Mouse (Mus musculus) kidney, embryonic 15.5 days (tissue): ENCODE data around the gene Copz2. TPM values are rescaled to one million over a fixed set of nuclear protein-coding genes. Genes with fewer than 3 reads are reported as not detected.
A peak's percentile ranks its signal among the peaks of the same experiment; 100 is the strongest.

Experiments used
- ATAC-seq: fragments of 200-750 bp; cut with Nextera tagmentation; replicated peaks from 2 replicates; pipeline ENCODE4 v1.8.0; 2017; ENCODE audit warnings: moderate TSS enrichment; ENCODE audit not compliant: low FRiP score
- H3K27ac ChIP-seq: fragments of 300-500 bp; sonication (generic); 2 replicates; pipeline ENCODE4 v1.5.1; 2015; ENCODE audit warnings: mild to moderate bottlenecking, inconsistent platforms
- H3K27me3 ChIP-seq: fragments of 300-500 bp; sonication (generic); 2 replicates; pipeline ENCODE4 v1.6.1; 2015; ENCODE audit warnings: inconsistent platforms
- H3K36me3 ChIP-seq: fragments of 300-500 bp; sonication (generic); 2 replicates; pipeline ENCODE4 v1.6.1; 2015; ENCODE audit warnings: inconsistent platforms
- H3K4me1 ChIP-seq: fragments of 300-500 bp; sonication (generic); 2 replicates; pipeline ENCODE4 v1.6.1; 2015; ENCODE audit warnings: inconsistent platforms
- H3K4me2 ChIP-seq: fragments of 300-500 bp; sonication (generic); 2 replicates; pipeline ENCODE4 v1.6.1; 2015; ENCODE audit warnings: moderate library complexity, mild to moderate bottlenecking, inconsistent platforms
- H3K4me3 ChIP-seq: fragments of 300-500 bp; sonication (generic); replicated peaks from 2 replicates; pipeline ENCODE4 v1.5.1; 2015; ENCODE audit warnings: mild to moderate bottlenecking, inconsistent platforms
- H3K9ac ChIP-seq: fragments of 300-500 bp; sonication (generic); 2 replicates; pipeline ENCODE4 v1.6.1; 2015; ENCODE audit warnings: mild to moderate bottlenecking, inconsistent platforms
- H3K9me3 ChIP-seq: fragments of 300-500 bp; sonication (generic); replicated peaks from 2 replicates; pipeline ENCODE4 v1.6.1; 2016; ENCODE audit warnings: inconsistent platforms
- WGBS: fragments of 180-500 bp; shearing (Covaris S2); methylation state at CpG from one replicate; pipeline ENCODE4 v1.1.7; 2015; ENCODE audit warnings: mixed read lengths; 5-methylcytosine and 5-hydroxymethylcytosine counted together
- polyA plus RNA-seq: library from polyadenylated mRNA; unstranded; fragments of >200 nt; fragmentation: Nextera tagmentation; extraction: Ambion mirVana; gene quantifications from 2 replicates; pipeline ENCODE4 v1.2.1, GENCODE M21; 2015

Gene Copz2
- polyA plus RNA-seq, 1 experiment from 2014 or later = 121 TPM

DNA sequence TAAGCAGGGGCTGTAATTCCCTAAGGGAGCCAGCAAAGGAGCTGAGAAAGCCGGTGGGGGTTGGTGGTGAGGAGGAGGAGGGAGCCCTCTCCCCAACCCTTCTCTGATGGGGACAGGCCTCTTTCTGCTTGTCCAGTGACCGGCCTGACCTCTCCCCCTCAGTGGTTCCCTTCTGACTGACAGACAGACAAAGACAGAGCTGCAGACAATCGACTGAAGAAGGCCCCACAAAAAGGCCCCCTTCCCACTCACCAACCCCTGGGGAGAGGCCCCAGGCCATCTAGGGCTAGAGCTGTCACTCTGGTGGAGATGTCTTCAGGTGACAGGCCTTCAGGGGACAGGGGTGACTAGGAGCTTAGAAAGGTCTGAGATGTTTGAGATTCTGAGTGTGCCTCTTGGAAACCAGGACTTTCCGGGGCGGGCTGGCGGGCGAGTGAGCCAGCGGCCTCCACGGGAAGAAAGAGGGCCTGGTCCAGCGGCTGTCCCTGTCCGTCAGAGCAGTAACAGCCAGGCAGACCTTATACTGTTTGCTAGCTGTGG is 24.0 kb downstream of the Copz2 start:
- Histone ChIP-seq H3K9ac (no peak overlapping the region), H3K9me3 (no peaks in the 10 kb centered on the region), H3K4me1 (peaks cover 44% of the 10 kb centered on the region), H3K36me3 (no peaks in the 10 kb centered on the region), H3K4me2 (no peak overlapping the region), H3K27ac (no peak overlapping the region), H3K27me3 (peaks cover 38% of the 10 kb centered on the region), H3K4me3 (no peak overlapping the region)
- no peak for ATAC-seq
- WGBS = 41% methylated on average over 11 of the region's 11 CpGs

DNA sequence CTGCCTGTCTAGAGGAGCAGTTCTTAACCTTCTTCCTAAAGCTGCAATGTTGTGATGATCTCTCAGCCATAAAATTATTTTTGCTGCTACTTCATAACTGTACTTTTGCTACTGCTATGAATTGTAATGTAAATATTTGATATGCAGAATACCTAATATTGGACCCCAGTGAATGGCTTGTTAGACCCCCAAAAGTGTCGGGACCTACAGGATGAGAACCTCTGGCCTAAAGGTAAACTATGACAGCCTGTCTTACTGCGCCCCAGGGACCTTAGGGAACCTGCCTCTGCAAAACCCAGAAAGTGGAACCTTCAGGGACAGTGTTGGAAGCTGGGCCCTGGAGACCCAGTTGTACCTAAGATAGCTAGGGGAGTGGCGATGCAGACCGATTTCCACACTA is 25.6 kb downstream of the Copz2 start:
- Histone ChIP-seq H3K27ac (no peak overlapping the region), H3K9ac (0 out of 2 replicates have a peak overlapping the region, but pooled peaks have one; percentile 29), H3K27me3 (peaks cover 38% of the 10 kb centered on the region), H3K4me1 (peaks cover 44% of the 10 kb centered on the region), H3K9me3 (no peaks in the 10 kb centered on the region), H3K36me3 (no peaks in the 10 kb centered on the region), H3K4me2 (peak overlapping the region; percentile 82), H3K4me3 (peak overlapping the region; percentile 45)
- no peak for ATAC-seq
- WGBS = 32% methylated on average over 4 of the region's 4 CpGs

DNA sequence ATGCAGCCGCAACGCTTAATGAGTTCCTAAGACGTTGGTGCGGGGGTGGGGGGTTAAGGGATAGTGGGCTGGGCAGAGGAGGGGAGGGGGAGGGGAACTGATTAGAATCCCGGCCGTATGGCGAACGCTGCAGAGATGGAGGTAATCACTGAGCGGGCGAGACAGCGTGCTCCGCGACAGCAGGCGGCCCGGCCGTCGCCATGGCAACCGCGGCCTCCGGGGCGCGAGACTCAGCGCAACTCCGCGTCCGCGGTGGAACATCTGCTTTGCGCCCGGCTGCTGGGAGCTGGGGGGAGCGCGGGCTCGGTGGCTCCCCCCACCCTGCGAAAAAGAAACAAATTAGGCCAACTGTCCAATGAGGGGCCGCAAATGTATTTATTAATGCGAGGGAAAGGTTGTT is 26.1 kb downstream of the Copz2 start:
- Histone ChIP-seq H3K4me2 (peak overlapping the region; percentile 82), H3K27me3 (peaks cover 38% of the 10 kb centered on the region), H3K4me3 (peak overlapping the region; percentile 45), H3K9me3 (no peaks in the 10 kb centered on the region), H3K36me3 (no peaks in the 10 kb centered on the region), H3K27ac (no peak overlapping the region), H3K4me1 (peaks cover 44% of the 10 kb centered on the region), H3K9ac (peak overlapping the region; percentile 29; the same call in 1 of the 2 replicates)
- under 1% methylated on average over 35 of the region's 35 CpGs for WGBS
- ATAC-seq = peak; percentile 69

DNA sequence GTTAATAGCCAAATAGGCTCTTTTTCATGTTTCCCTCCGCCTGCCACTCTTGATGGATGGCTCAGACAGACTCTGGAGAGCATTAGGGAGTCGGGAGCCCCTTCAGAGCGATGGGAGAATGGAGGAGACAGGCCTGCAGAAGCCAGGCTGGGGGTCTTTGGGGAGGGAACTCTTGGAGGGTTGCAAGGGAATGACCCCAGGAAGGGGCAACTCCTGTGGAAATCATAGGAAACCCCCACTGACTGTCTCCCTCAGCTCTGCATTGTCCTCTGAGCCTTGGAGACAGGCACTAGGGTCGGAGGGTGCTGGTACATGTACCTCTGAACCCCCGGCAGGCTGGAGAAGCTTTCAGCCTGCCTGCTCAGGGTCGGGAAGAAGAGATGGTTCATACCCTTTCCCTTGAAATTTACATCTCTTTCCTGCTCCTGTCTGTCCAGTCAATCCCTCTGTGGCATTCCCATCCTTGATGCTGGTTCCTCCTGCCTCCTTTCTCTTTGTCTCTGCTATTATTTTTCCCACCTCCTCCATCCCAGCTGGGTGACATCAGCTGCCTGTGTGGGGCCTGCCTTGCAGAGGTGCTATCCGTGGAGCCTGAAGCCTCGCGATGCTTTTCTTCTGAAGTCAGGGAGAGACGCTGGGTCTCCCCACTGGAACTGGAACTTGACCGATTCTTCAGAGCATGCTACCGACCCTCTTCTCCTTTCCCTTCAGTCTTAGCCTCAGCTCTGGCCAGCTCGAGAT is 26.8 kb downstream of the Copz2 start:
- 7% methylated on average over 13 of the region's 13 CpGs for WGBS
- Histone ChIP-seq H3K4me1 (peaks cover 44% of the 10 kb centered on the region), H3K9me3 (no peaks in the 10 kb centered on the region), H3K27ac (0 out of 2 replicates have a peak overlapping the region, but pooled peaks have one; percentile 25), H3K4me3 (peak overlapping the region; percentile 45), H3K27me3 (peaks cover 38% of the 10 kb centered on the region), H3K9ac (no peak overlapping the region), H3K4me2 (peak overlapping the region; percentile 82), H3K36me3 (no peaks in the 10 kb centered on the region)
- peak; percentile 27; the same call in 1 of the 2 replicates for ATAC-seq

DNA sequence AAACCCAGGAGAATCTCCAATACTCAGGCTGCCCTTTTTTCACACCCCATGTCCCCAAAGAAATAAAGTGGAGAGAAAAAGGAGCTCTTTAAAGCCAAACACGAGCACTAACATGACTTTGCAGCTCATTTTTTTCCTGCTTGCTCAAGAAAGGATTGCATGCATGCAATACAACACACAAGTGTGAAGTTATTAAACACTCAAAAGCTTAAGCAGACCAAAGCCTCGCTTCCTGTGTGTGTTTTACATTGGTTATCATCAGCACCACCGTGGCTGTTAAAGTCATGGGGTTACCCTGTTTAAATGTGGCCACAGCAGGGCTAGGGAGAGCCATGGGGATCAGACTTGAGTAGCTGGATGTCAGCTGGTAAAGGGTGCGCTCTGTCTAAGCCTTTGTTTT is 27.4 kb downstream of the Copz2 start:
- H3K27me3 ChIP-seq = peaks cover 41% of the 10 kb centered on the region
- no peak overlapping the region for H3K27ac ChIP-seq
- no peak overlapping the region for H3K4me3 ChIP-seq
- H3K36me3 ChIP-seq = no peaks in the 10 kb centered on the region
- H3K9me3 ChIP-seq = no peaks in the 10 kb centered on the region
- no peak overlapping the region for H3K9ac ChIP-seq
- H3K4me1 ChIP-seq = peaks cover 42% of the 10 kb centered on the region
- WGBS = 40% methylated on average over 4 of the region's 4 CpGs
- no peak overlapping the region for H3K4me2 ChIP-seq
- ATAC-seq = no peak

DNA sequence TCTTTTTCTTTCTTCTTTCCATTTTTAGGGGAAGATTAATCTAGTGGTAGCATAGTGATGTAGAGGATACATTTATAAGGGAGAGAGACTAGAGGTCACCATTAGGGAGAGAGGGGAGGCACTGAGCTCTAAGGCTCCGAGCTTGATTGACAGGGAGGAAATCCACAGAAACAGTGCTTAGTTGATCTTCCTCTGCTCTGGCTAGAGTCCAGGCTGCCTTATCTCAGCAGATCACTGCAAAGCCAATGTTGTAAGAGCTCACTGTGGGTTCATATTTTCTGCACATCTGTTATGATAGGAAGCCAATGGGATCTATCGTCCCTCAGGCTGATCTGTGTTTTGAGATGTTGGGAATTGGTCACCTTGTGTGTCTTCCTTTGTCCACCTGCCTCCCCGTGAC is 29.0 kb downstream of the Copz2 start:
- Histone ChIP-seq H3K4me1 (peaks cover 25% of the 10 kb centered on the region), H3K27ac (no peak overlapping the region), H3K36me3 (no peaks in the 10 kb centered on the region), H3K4me2 (no peak overlapping the region), H3K27me3 (peaks cover 39% of the 10 kb centered on the region), H3K9ac (no peak overlapping the region), H3K9me3 (no peaks in the 10 kb centered on the region), H3K4me3 (no peak overlapping the region)
- no peak for ATAC-seq
- WGBS = 65% methylated on average over 3 of the region's 3 CpGs

DNA sequence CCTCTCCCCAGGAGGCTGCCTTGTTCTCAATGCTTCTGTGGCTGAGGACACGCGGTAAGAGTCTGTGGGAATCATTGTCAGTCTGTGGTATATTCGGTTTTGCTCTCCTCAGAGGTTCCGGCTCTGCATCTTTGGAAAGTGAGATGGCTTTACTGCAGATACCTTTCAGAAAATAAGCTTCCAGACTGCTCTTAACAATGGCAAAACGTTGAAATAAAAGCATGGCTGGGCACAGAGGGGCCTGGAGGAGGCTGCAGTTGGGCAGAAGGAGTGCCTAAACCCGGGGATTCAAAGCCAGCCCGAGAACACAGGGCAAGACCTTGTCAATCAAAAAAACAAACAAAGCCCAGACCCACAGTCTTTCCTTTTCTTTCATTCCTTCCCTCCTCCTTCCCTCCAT is 29.7 kb downstream of the Copz2 start:
- Histone ChIP-seq H3K36me3 (no peaks in the 10 kb centered on the region), H3K27ac (no peak overlapping the region), H3K9me3 (no peaks in the 10 kb centered on the region), H3K27me3 (peaks cover 34% of the 10 kb centered on the region), H3K4me2 (no peak overlapping the region), H3K4me1 (peaks cover 22% of the 10 kb centered on the region), H3K4me3 (no peak overlapping the region), H3K9ac (no peak overlapping the region)
- ATAC-seq = no peak
- 41% methylated on average over 7 of the region's 7 CpGs for WGBS

DNA sequence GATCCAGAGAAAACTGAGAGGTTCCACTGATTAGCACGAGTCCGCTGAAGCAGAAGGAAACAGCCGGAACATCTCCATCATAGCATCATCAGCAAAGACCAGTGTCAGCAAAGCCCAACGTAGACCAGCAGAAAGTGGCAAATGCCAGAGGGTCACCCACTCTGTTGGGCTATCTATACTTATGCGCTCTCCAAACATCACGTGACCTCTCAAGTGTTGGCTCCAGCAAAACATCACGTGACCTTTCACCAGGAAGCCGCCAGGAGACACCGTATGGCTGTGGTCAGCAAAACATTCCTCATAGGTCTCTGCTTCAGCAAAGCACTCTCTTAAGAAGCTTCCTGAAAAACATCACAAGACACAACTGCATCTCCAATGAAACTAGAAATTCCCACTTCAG is 30.6 kb downstream of the Copz2 start:
- Histone ChIP-seq H3K36me3 (no peaks in the 10 kb centered on the region), H3K4me2 (no peak overlapping the region), H3K27me3 (peaks cover 32% of the 10 kb centered on the region), H3K27ac (no peak overlapping the region), H3K9ac (no peak overlapping the region), H3K4me1 (peaks cover 18% of the 10 kb centered on the region), H3K4me3 (no peak overlapping the region), H3K9me3 (no peaks in the 10 kb centered on the region)
- 78% methylated on average over 9 of the region's 9 CpGs for WGBS
- ATAC-seq = no peak

DNA sequence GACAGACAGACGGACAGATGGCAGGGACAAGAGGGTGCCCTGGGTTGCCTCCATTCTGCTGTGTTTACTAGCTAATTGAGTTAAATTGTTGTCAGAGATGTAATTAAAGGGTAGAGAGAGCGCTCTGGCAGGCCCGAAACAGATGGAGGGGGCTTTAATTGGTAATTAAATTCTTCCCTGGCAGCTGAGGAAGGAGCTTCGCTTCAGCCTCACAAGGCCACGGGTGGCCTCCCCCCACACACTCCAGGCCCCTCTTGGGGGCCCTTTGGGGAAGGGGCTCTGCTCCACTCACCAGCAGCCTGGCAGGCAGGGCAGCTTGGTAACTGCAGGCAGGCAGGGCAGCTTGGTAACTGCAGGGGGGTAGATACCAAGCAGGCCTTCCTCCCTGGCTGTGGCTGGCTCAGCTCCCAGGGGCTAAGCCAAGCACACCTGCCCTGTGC is 36.3 kb downstream of the Copz2 start:
- no peaks in the 10 kb centered on the region for H3K36me3 ChIP-seq
- ATAC-seq = no peak
- H3K4me1 ChIP-seq = peaks cover 14% of the 10 kb centered on the region
- no peak overlapping the region for H3K27ac ChIP-seq
- peaks cover 5% of the 10 kb centered on the region; the same call in 1 of the 2 replicates for H3K27me3 ChIP-seq
- WGBS = 34% methylated on average over 5 of the region's 5 CpGs
- no peak overlapping the region for H3K4me2 ChIP-seq
- no peaks in the 10 kb centered on the region for H3K9me3 ChIP-seq
- H3K4me3 ChIP-seq = no peak overlapping the region
- H3K9ac ChIP-seq = no peak overlapping the region

DNA sequence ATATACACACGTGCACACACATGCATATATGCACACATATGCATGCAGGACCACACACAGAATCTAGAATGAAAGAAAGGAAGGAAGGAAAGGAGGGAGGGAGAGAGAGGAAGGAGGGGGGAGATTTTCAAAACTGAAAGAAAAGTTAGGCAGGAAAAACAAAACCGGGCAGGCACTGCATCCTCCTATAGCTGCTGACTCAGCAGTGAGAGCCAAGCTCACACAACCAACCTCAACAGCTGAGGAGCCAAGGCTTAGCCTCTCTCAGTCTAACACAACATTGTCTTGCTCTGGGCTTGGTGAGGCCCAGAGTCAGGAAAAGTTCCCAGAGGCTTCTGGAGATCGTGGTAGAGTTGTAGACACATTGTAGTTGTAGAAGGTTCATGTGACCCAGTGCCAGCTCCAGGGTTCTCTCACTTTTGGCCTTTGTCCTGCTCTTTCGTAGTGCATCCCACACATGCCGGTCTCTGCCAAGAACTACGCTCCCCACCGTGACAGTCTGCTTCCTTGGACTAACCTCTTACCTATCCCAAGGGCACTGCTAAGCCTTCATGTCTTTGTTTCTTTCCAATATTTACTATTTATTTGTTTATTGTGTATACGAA is 37.4 kb downstream of the Copz2 start:
- no peaks in the 10 kb centered on the region for H3K9me3 ChIP-seq
- no peaks in the 10 kb centered on the region for H3K36me3 ChIP-seq
- no peak overlapping the region for H3K4me2 ChIP-seq
- H3K27ac ChIP-seq = no peak overlapping the region
- no peak for ATAC-seq
- no peak overlapping the region for H3K9ac ChIP-seq
- peaks cover 17% of the 10 kb centered on the region for H3K4me1 ChIP-seq
- WGBS = 72% methylated on average over 8 of the region's 8 CpGs
- H3K27me3 ChIP-seq = 0 out of 2 replicates have a peak, but pooled peaks cover 2% of the 10 kb centered on the region
- no peak overlapping the region for H3K4me3 ChIP-seq

DNA sequence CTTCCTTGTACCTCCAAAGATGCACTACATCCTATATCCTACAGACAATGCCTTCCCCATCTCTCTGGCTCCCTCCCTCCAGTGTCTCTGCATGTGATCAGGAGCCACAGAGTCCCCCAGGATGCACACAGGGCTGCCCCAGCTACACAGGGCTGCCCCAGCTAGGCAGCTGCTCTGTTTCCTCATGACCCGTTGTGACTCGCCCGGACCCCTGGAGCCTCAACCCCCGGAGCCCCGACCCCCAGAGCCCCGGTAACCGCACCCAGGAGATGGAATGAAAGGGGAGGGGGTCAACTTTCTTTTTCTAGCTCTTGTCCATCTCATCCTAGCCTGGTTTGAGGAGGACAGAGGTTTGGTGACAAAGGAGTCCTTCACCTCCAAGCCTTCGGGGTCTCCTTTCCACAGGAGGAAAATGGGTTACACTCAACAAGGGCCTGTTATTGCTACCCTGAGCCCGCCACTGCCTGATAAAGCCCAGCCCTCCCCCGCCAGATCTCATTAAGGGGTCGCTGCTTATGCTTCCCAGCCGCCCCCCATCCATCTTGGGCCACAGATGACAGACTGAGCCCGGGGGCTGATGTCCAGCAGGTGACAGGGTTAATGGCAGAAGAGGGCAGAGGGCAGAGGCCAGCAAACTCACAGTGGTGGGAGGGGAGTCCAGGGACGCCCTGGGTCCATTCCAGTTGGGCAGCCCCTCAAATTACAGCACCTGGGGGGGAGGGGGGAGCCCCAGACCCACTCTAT is 42.3 kb downstream of the Copz2 start:
- Histone ChIP-seq H3K4me2 (no peak overlapping the region), H3K9ac (no peak overlapping the region), H3K9me3 (no peaks in the 10 kb centered on the region), H3K27ac (no peak overlapping the region), H3K4me3 (no peak overlapping the region), H3K36me3 (no peaks in the 10 kb centered on the region), H3K4me1 (peaks cover 20% of the 10 kb centered on the region), H3K27me3 (no peaks in the 10 kb centered on the region)
- 22% methylated on average over 14 of the region's 14 CpGs for WGBS
- no peak for ATAC-seq
